Mouse (Mus musculus) heart, adult 2 months (tissue): ENCODE results near the gene Sp8.

Experiments
- CTCF ChIP-seq: fragments of 200-600 bp; IDR thresholded peaks from 2 replicates; pipeline ENCODE4 v1.8.1; 2022; ENCODE audit warnings: antibody characterized with exemption, mild to moderate bottlenecking, moderate library complexity
- EP300 ChIP-seq: fragments of 200-500 bp; IDR thresholded peaks from 2 replicates; pipeline ENCODE4 v1.6.1; 2011; ENCODE audit warnings: low read depth, low read length, control low read depth; ENCODE audit not compliant: insufficient read depth
- POLR2A ChIP-seq: fragments of 200-500 bp; IDR thresholded peaks from 2 replicates; pipeline ENCODE4 v1.6.1; 2011; ENCODE audit warnings: mild to moderate bottlenecking, low read depth, low read length, control low read depth; ENCODE audit not compliant: insufficient read depth

- TF ChIP-seq EP300 = no peak
- no peak for TF ChIP-seq CTCF
- TF ChIP-seq POLR2A = no peak
These were observed 4.7 kb upstream of the Sp8 start for GRCm38 (mm10) chr12:118841381-118841922.
